8 mouse cellular contexts compared by ENCODE assay signal in genomic region chr8:46471926-46472485, GRCm38 (mm10). TPM values are rescaled to one million over a fixed set of nuclear protein-coding genes. Genes with fewer than 3 reads are reported as not detected.
DNase-seq lines count a peak whose midpoint lies in the region; ATAC-seq and TF ChIP-seq lines count a peak whose summit lies in the region.

No protein-coding gene starts in this region.

- H3K9ac ChIP-seq in hindbrain, embryonic 11.5 days (ENCODE audit: low read depth, low read length), result 0 out of 2 replicates have a peak overlapping the region, but pooled peaks have one; percentile 1
- peak overlapping the region; percentile 81 for H3K9ac ChIP-seq in midbrain, embryonic 12.5 days (replicated peaks)

- no peak for DNase-seq in kidney, adult 2 months
- DNase-seq in kidney, postnatal 25 days, result no peak
- peak; percentile 38 for DNase-seq in adipocyte (ENCODE audit: low spot score)
- DNase-seq in hindbrain, embryonic 11.5 days (ENCODE audit: low spot score), result no peak
- DNase-seq in layer of hippocampus, adult 11-12 months (ENCODE audit: low spot score), result no peak
- no peak for DNase-seq in thymus, adult 2 months
- no peak for DNase-seq in kidney, postnatal 10 days

- peak overlapping the region; percentile 96 for H3K4me3 ChIP-seq in kidney, adult 2 months (ENCODE audit: insufficient read depth, low read depth, low read length)
- peak overlapping the region; percentile 82 for H3K4me3 ChIP-seq in hindbrain, embryonic 11.5 days (ENCODE audit: low read depth, low read length)
- peak overlapping the region; percentile 86 for H3K4me3 ChIP-seq in midbrain, embryonic 12.5 days
- H3K4me3 ChIP-seq in thymus, adult 2 months (ENCODE audit: control insufficient read depth, insufficient read depth, low read length), result no peak overlapping the region

- H3K9me3 ChIP-seq in hindbrain, embryonic 11.5 days (ENCODE audit: control insufficient read depth, low read length), result no peaks in the 10 kb centered on the region
- no peaks in the 10 kb centered on the region for H3K9me3 ChIP-seq in midbrain, embryonic 12.5 days

- H3K4me1 ChIP-seq in kidney, adult 2 months (ENCODE audit: control insufficient read depth, insufficient read depth, low read length), result peaks cover 4% of the 10 kb centered on the region; the same call in 1 of the 2 replicates
- no peaks in the 10 kb centered on the region for H3K4me1 ChIP-seq in hindbrain, embryonic 11.5 days (replicated peaks; ENCODE audit: control insufficient read depth, insufficient read depth, low read length)
- no peaks in the 10 kb centered on the region; the same call in 1 of the 2 replicates for H3K4me1 ChIP-seq in midbrain, embryonic 12.5 days
- H3K4me1 ChIP-seq in thymus, adult 2 months (replicated peaks; ENCODE audit: control insufficient read depth, insufficient read depth, low read length), result peaks cover 5% of the 10 kb centered on the region

- TF ChIP-seq POLR2A in kidney, adult 2 months (IDR thresholded peaks at IDR 0.05; ENCODE audit: low read depth, low read length), result no peak
- no peak for TF ChIP-seq POLR2A in thymus, adult 2 months (IDR thresholded peaks at IDR 0.05; ENCODE audit: control insufficient read depth, extremely low read depth, insufficient read depth, low read length, poor library complexity)

- TF ChIP-seq CTCF in kidney, adult 2 months (conservative IDR thresholded peaks at IDR 0.05; ENCODE audit: insufficient read depth, insufficient read length, low read depth, low read length), result no peak
- no peak for TF ChIP-seq CTCF in thymus, adult 2 months (IDR thresholded peaks at IDR 0.05; ENCODE audit: borderline replicate concordance, control insufficient read depth, extremely low read depth, insufficient read depth, low read length, poor library complexity)

- H3K36me3 ChIP-seq in kidney, adult 2 months (ENCODE audit: control insufficient read depth, insufficient read depth, low read length), result no peaks in the 10 kb centered on the region
- no peaks in the 10 kb centered on the region for H3K36me3 ChIP-seq in hindbrain, embryonic 11.5 days (ENCODE audit: control insufficient read depth, insufficient read depth, low read length)
- H3K36me3 ChIP-seq in midbrain, embryonic 12.5 days, result no peaks in the 10 kb centered on the region
- no peaks in the 10 kb centered on the region for H3K36me3 ChIP-seq in thymus, adult 2 months (ENCODE audit: control insufficient read depth, insufficient read depth, low read length)

- no peak for ATAC-seq in hindbrain, embryonic 11.5 days (ENCODE audit: low FRiP score)
- no peak for ATAC-seq in midbrain, embryonic 12.5 days (ENCODE audit: low FRiP score, low read depth)

- peak overlapping the region; percentile 63; the same call in 1 of the 2 replicates for H3K27ac ChIP-seq in kidney, adult 2 months (ENCODE audit: insufficient read depth, low read depth, low read length)
- H3K27ac ChIP-seq in hindbrain, embryonic 11.5 days (ENCODE audit: low read depth, low read length), result no peak overlapping the region
- no peak overlapping the region for H3K27ac ChIP-seq in midbrain, embryonic 12.5 days (replicated peaks)
- no peak overlapping the region for H3K27ac ChIP-seq in thymus, adult 2 months (ENCODE audit: control insufficient read depth, insufficient read depth, low read length)

- peak overlapping the region; percentile 99 for H3K4me2 ChIP-seq in hindbrain, embryonic 11.5 days (replicated peaks; ENCODE audit: low read depth, low read length)
- H3K4me2 ChIP-seq in midbrain, embryonic 12.5 days (replicated peaks), result peak overlapping the region; percentile 95

- WGBS in kidney, adult 2 months, result 18% methylated on average over 9 of the region's 9 CpGs
- WGBS in hindbrain, embryonic 11.5 days, result 43% methylated on average over 9 of the region's 9 CpGs
- 45% methylated on average over 9 of the region's 9 CpGs for WGBS in midbrain, embryonic 12.5 days
- WGBS in thymus, adult 2 months, result 22% methylated on average over 9 of the region's 9 CpGs

- H3K27me3 ChIP-seq in kidney, adult 2 months (replicated peaks; ENCODE audit: control insufficient read depth, insufficient read depth, low read length), result no peaks in the 10 kb centered on the region
- H3K27me3 ChIP-seq in hindbrain, embryonic 11.5 days (ENCODE audit: control insufficient read depth, insufficient read depth, low read length), result peaks cover 3% of the 10 kb centered on the region; the same call in 1 of the 2 replicates
- peaks cover 12% of the 10 kb centered on the region for H3K27me3 ChIP-seq in midbrain, embryonic 12.5 days
- no peaks in the 10 kb centered on the region for H3K27me3 ChIP-seq in thymus, adult 2 months (ENCODE audit: control insufficient read depth, insufficient read depth, low read length)

RNA-seq across cellular contexts. Expression of gene Acsl1, which starts 1.2 kb away (rescaled TPM):
- 206 and 212 TPM in 2 replicates for polyA plus RNA-seq in kidney, adult 2 months (2012; rRNA removed)
- polyA plus RNA-seq in hindbrain, embryonic 11.5 days (2014; fragmentation: Nextera tagmentation; extraction: Ambion mirVana), result 9.8 and 10.9 TPM in 2 replicates
- 7.8 and 8.9 TPM in 2 replicates for polyA plus RNA-seq in midbrain, embryonic 12.5 days (2016; fragmentation: Nextera tagmentation; extraction: Ambion mirVana)
- 31.2 TPM in 2 replicates for polyA plus RNA-seq in thymus, adult 2 months (2012; rRNA removed)
